Mouse (Mus musculus): ENCODE measurements at regions not wholly inside any gene's neighbourhood (a gene's known extent, or its start where the extent isn't known, plus 50 kb on each side); places are given as distances from the start of the nearest gene placed in this dataset.
A peak's percentile ranks its signal among the peaks of the same experiment; 100 is the strongest.

- no peaks in the 10 kb centered on the region for H3K27me3 ChIP-seq (ENCODE audit: insufficient read depth, low read length)
- no peak for TF ChIP-seq CTCF (IDR thresholded peaks at IDR 0.05; ENCODE audit: low read depth)
- peaks cover 16% of the 10 kb centered on the region for H3K4me1 ChIP-seq (ENCODE audit: insufficient read depth)
- H3K4me3 ChIP-seq (ENCODE audit: low read depth, low read length), result no peak overlapping the region
- H3K36me3 ChIP-seq (ENCODE audit: insufficient read depth), result no peaks in the 10 kb centered on the region
- H3K27ac ChIP-seq (ENCODE audit: low read depth), result no peak overlapping the region
- H3K9me3 ChIP-seq (ENCODE audit: low read depth, low read length), result no peaks in the 10 kb centered on the region
- H3K4me2 ChIP-seq, result no peak overlapping the region
- 86% methylated on average over 4 of the region's 4 CpGs for WGBS
- no peak for DNase-seq
- no peak overlapping the region for H3K9ac ChIP-seq
- ATAC-seq (ENCODE audit: insufficient read depth), result no peak
Measured at GRCm38 (mm10) chr13:60309926-60310325, 132.8 kb upstream of the Gas1 start.

GRCm38 (mm10) chr13:60312397-60313085, 135.4 kb upstream of the Gas1 start:
- Histone ChIP-seq H3K36me3 (ENCODE audit: insufficient read depth) (no peaks in the 10 kb centered on the region), H3K4me1 (ENCODE audit: insufficient read depth) (peaks cover 9% of the 10 kb centered on the region), H3K9ac (no peak overlapping the region), H3K27me3 (ENCODE audit: insufficient read depth, low read length) (no peaks in the 10 kb centered on the region), H3K9me3 (ENCODE audit: low read depth, low read length) (no peaks in the 10 kb centered on the region), H3K27ac (ENCODE audit: low read depth) (no peak overlapping the region), H3K4me3 (ENCODE audit: low read depth, low read length) (no peak overlapping the region), H3K4me2 (no peak overlapping the region)
- DNase-seq (no peak), ATAC-seq (ENCODE audit: insufficient read depth) (no peak)
- WGBS, result 73% methylated on average over 7 of the region's 7 CpGs
- peak; percentile 33 for TF ChIP-seq CTCF (IDR thresholded peaks at IDR 0.05; ENCODE audit: low read depth)

GRCm38 (mm10) chr13:60318436-60319020, 141.4 kb upstream of the Gas1 start:
- H3K36me3 ChIP-seq (ENCODE audit: insufficient read depth), result no peaks in the 10 kb centered on the region
- H3K27me3 ChIP-seq (ENCODE audit: insufficient read depth, low read length), result no peaks in the 10 kb centered on the region
- no peak for TF ChIP-seq CTCF (IDR thresholded peaks at IDR 0.05; ENCODE audit: low read depth)
- no peak for ATAC-seq (ENCODE audit: insufficient read depth)
- H3K4me3 ChIP-seq (ENCODE audit: low read depth, low read length), result no peak overlapping the region
- H3K9ac ChIP-seq, result no peak overlapping the region
- H3K9me3 ChIP-seq (ENCODE audit: low read depth, low read length), result no peaks in the 10 kb centered on the region
- no peak overlapping the region for H3K27ac ChIP-seq (ENCODE audit: low read depth)
- H3K4me1 ChIP-seq (ENCODE audit: insufficient read depth), result no peaks in the 10 kb centered on the region
- no peak for DNase-seq
- 56% methylated on average over 8 of the region's 8 CpGs for WGBS
- no peak overlapping the region for H3K4me2 ChIP-seq

GRCm38 (mm10) chr13:60319268-60319667, 142.1 kb upstream of the Gas1 start:
- no peaks in the 10 kb centered on the region for H3K36me3 ChIP-seq (ENCODE audit: insufficient read depth)
- no peak overlapping the region for H3K4me2 ChIP-seq
- ATAC-seq (ENCODE audit: insufficient read depth) (no peak), DNase-seq (no peak)
- H3K27me3 ChIP-seq (ENCODE audit: insufficient read depth, low read length), result no peaks in the 10 kb centered on the region
- H3K4me3 ChIP-seq (ENCODE audit: low read depth, low read length), result no peak overlapping the region
- H3K9ac ChIP-seq, result no peak overlapping the region
- TF ChIP-seq CTCF (IDR thresholded peaks at IDR 0.05; ENCODE audit: low read depth), result no peak
- H3K9me3 ChIP-seq (ENCODE audit: low read depth, low read length), result no peaks in the 10 kb centered on the region
- H3K4me1 ChIP-seq (ENCODE audit: insufficient read depth), result no peaks in the 10 kb centered on the region
- WGBS, result 71% methylated on average over 4 of the region's 4 CpGs
- H3K27ac ChIP-seq (ENCODE audit: low read depth), result no peak overlapping the region

GRCm38 (mm10) chr13:60319861-60320602, 142.9 kb upstream of the Gas1 start:
- Histone ChIP-seq H3K9ac (no peak overlapping the region), H3K27me3 (ENCODE audit: insufficient read depth, low read length) (no peaks in the 10 kb centered on the region), H3K9me3 (ENCODE audit: low read depth, low read length) (no peaks in the 10 kb centered on the region), H3K4me2 (no peak overlapping the region), H3K4me3 (ENCODE audit: low read depth, low read length) (no peak overlapping the region), H3K4me1 (ENCODE audit: insufficient read depth) (no peaks in the 10 kb centered on the region), H3K27ac (ENCODE audit: low read depth) (no peak overlapping the region), H3K36me3 (ENCODE audit: insufficient read depth) (no peaks in the 10 kb centered on the region)
- no peak for ATAC-seq (ENCODE audit: insufficient read depth)
- no peak for DNase-seq
- TF ChIP-seq CTCF (IDR thresholded peaks at IDR 0.05; ENCODE audit: low read depth), result no peak
- WGBS, result 54% methylated on average over 5 of the region's 5 CpGs

GRCm38 (mm10) chr13:60322579-60322978, 145.4 kb upstream of the Gas1 start:
- H3K27me3 ChIP-seq (ENCODE audit: insufficient read depth, low read length), result no peaks in the 10 kb centered on the region
- H3K9ac ChIP-seq, result no peak overlapping the region
- H3K27ac ChIP-seq (ENCODE audit: low read depth), result no peak overlapping the region
- no peak overlapping the region for H3K4me3 ChIP-seq (ENCODE audit: low read depth, low read length)
- 77% methylated on average over 3 of the region's 3 CpGs for WGBS
- TF ChIP-seq CTCF (IDR thresholded peaks at IDR 0.05; ENCODE audit: low read depth), result no peak
- DNase-seq (no peak), ATAC-seq (ENCODE audit: insufficient read depth) (no peak)
- H3K9me3 ChIP-seq (ENCODE audit: low read depth, low read length), result no peaks in the 10 kb centered on the region
- no peak overlapping the region for H3K4me2 ChIP-seq
- H3K36me3 ChIP-seq (ENCODE audit: insufficient read depth), result no peaks in the 10 kb centered on the region
- no peaks in the 10 kb centered on the region for H3K4me1 ChIP-seq (ENCODE audit: insufficient read depth)

Data from lung, embryonic 14.5 days (tissue).